Mouse (Mus musculus) CD4-positive, CD25-positive, alpha-beta regulatory T cell, adult 4 months (primary cell): ENCODE results near the gene Mup18. TPM values are rescaled to one million over a fixed set of nuclear protein-coding genes. Genes with fewer than 3 reads are reported as not detected.
"Not testable (repeated sequence)": the region's sequence is repeated elsewhere in the genome, so short reads cannot be mapped to it uniquely, and the experiment has no call there.

Experiments
- ATAC-seq: one replicate; pipeline ENCODE4 v1.8.0; 2017
- polyA plus RNA-seq, 2 experiments: library from polyadenylated mRNA; unstranded; fragments of 100-300 nt; shearing (Covaris generic); gene quantifications; one replicate each; pipeline ENCODE4 v1.2.1; 2017

The Mup18 gene
- not detected for polyA plus RNA-seq

GRCm38 (mm10) chr4:61674036-61674435 lies at the start of gene Mup18:
Gene Mup18 (minus strand): TSS chr4:61674136.
- ATAC-seq, result not testable (repeated sequence)

- not testable (repeated sequence) for ATAC-seq
These were observed 40.4 kb upstream of the Mup18 start for GRCm38 (mm10) chr4:61714296-61714695.

Other genes with a start within 250 kb of the Mup18 start
- gene Mup15, start 234.4 kb downstream of the Mup18 start, polyA plus RNA-seq, result not detected
- not detected for gene Mup16, start 154.6 kb downstream of the Mup18 start, polyA plus RNA-seq
- gene Mup17, start 78.3 kb downstream of the Mup18 start, polyA plus RNA-seq, result not detected
- gene Mup19, start 108.1 kb upstream of the Mup18 start, polyA plus RNA-seq, result not detected
- not detected for gene Mup5, start 161.1 kb upstream of the Mup18 start, polyA plus RNA-seq